Mouse (Mus musculus): ENCODE measurements around the gene Pgam2. TPM values are rescaled to one million over a fixed set of nuclear protein-coding genes. Genes with fewer than 3 reads are reported as not detected.

Pgam2 gene
- polyA plus RNA-seq, 1 experiment = 38.2 TPM

GRCm38 (mm10) chr11:5846639-5847345 is 43.3 kb upstream of the Pgam2 start:
- peaks cover 33% of the 10 kb centered on the region for H3K4me1 ChIP-seq (replicated peaks; ENCODE audit: control insufficient read depth, insufficient read depth, low read length)
- DNase-seq = no peak
- WGBS = 55% methylated on average over 7 of the region's 7 CpGs
- no peak overlapping the region for H3K4me3 ChIP-seq (ENCODE audit: control insufficient read depth, insufficient read depth, low read length)
- H3K27ac ChIP-seq (ENCODE audit: control insufficient read depth, insufficient read depth, low read length) = no peak overlapping the region
- TF ChIP-seq CTCF (IDR thresholded peaks at IDR 0.05; ENCODE audit: borderline replicate concordance, control insufficient read depth, extremely low read depth, insufficient read depth, low read length, poor library complexity) = no peak
- TF ChIP-seq POLR2A (IDR thresholded peaks at IDR 0.05; ENCODE audit: control insufficient read depth, extremely low read depth, insufficient read depth, low read length, poor library complexity) = no peak
- no peaks in the 10 kb centered on the region for H3K36me3 ChIP-seq (ENCODE audit: control insufficient read depth, insufficient read depth, low read length)
- no peaks in the 10 kb centered on the region for H3K27me3 ChIP-seq (ENCODE audit: control insufficient read depth, insufficient read depth, low read length)

DNA sequence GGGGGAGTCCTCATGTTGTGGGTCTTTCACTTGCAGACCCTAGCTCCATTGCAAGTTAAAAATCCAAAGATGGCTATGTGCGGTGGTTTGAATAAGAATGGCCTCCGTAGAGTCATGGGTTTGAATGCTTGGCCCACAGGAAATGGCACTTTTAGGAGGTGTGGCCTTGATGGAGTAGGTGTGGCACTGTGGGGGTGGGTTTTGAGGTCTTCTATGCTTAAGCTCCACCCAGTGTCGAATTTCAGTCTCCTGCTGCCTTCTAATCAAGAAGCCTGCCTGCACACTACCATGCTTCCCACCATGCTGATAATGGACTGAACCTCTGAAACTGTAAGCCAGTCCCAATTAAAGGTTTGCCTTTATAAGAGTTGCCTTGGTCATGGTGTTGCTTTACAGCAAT is 39.6 kb upstream of the Pgam2 start:
- WGBS = 90% methylated on average over 3 of the region's 3 CpGs
- no peaks in the 10 kb centered on the region for H3K27me3 ChIP-seq (ENCODE audit: control insufficient read depth, insufficient read depth, low read length)
- no peak for TF ChIP-seq POLR2A (IDR thresholded peaks at IDR 0.05; ENCODE audit: control insufficient read depth, extremely low read depth, insufficient read depth, low read length, poor library complexity)
- no peak for TF ChIP-seq CTCF (IDR thresholded peaks at IDR 0.05; ENCODE audit: borderline replicate concordance, control insufficient read depth, extremely low read depth, insufficient read depth, low read length, poor library complexity)
- no peak for DNase-seq
- no peak overlapping the region for H3K4me3 ChIP-seq (ENCODE audit: control insufficient read depth, insufficient read depth, low read length)
- no peak overlapping the region for H3K27ac ChIP-seq (ENCODE audit: control insufficient read depth, insufficient read depth, low read length)
- no peaks in the 10 kb centered on the region for H3K36me3 ChIP-seq (ENCODE audit: control insufficient read depth, insufficient read depth, low read length)
- H3K4me1 ChIP-seq (replicated peaks; ENCODE audit: control insufficient read depth, insufficient read depth, low read length) = 0 out of 2 replicates have a peak, but pooled peaks cover 2% of the 10 kb centered on the region

GRCm38 (mm10) chr11:5841751-5842150 is 38.2 kb upstream of the Pgam2 start:
- WGBS = 95% methylated on average over 2 of the region's 2 CpGs
- Histone ChIP-seq H3K4me1 (replicated peaks; ENCODE audit: control insufficient read depth, insufficient read depth, low read length) (peaks cover 9% of the 10 kb centered on the region), H3K27ac (ENCODE audit: control insufficient read depth, insufficient read depth, low read length) (no peak overlapping the region), H3K27me3 (ENCODE audit: control insufficient read depth, insufficient read depth, low read length) (no peaks in the 10 kb centered on the region), H3K4me3 (ENCODE audit: control insufficient read depth, insufficient read depth, low read length) (no peak overlapping the region), H3K36me3 (ENCODE audit: control insufficient read depth, insufficient read depth, low read length) (no peaks in the 10 kb centered on the region)
- DNase-seq = no peak
- no peak for TF ChIP-seq CTCF (IDR thresholded peaks at IDR 0.05; ENCODE audit: borderline replicate concordance, control insufficient read depth, extremely low read depth, insufficient read depth, low read length, poor library complexity)
- no peak for TF ChIP-seq POLR2A (IDR thresholded peaks at IDR 0.05; ENCODE audit: control insufficient read depth, extremely low read depth, insufficient read depth, low read length, poor library complexity)

- H3K36me3 ChIP-seq (ENCODE audit: control insufficient read depth, insufficient read depth, low read length) = no peaks in the 10 kb centered on the region
- peaks cover 13% of the 10 kb centered on the region for H3K4me1 ChIP-seq (replicated peaks; ENCODE audit: control insufficient read depth, insufficient read depth, low read length)
- 89% methylated on average over 7 of the region's 7 CpGs for WGBS
- H3K27me3 ChIP-seq (ENCODE audit: control insufficient read depth, insufficient read depth, low read length) = no peaks in the 10 kb centered on the region
- TF ChIP-seq POLR2A (IDR thresholded peaks at IDR 0.05; ENCODE audit: control insufficient read depth, extremely low read depth, insufficient read depth, low read length, poor library complexity) (no peak), CTCF (IDR thresholded peaks at IDR 0.05; ENCODE audit: borderline replicate concordance, control insufficient read depth, extremely low read depth, insufficient read depth, low read length, poor library complexity) (no peak)
- no peak overlapping the region for H3K27ac ChIP-seq (ENCODE audit: control insufficient read depth, insufficient read depth, low read length)
- no peak for DNase-seq
- H3K4me3 ChIP-seq (ENCODE audit: control insufficient read depth, insufficient read depth, low read length) = no peak overlapping the region
Measured at GRCm38 (mm10) chr11:5840346-5840745, 36.8 kb upstream of the Pgam2 start.

DNA sequence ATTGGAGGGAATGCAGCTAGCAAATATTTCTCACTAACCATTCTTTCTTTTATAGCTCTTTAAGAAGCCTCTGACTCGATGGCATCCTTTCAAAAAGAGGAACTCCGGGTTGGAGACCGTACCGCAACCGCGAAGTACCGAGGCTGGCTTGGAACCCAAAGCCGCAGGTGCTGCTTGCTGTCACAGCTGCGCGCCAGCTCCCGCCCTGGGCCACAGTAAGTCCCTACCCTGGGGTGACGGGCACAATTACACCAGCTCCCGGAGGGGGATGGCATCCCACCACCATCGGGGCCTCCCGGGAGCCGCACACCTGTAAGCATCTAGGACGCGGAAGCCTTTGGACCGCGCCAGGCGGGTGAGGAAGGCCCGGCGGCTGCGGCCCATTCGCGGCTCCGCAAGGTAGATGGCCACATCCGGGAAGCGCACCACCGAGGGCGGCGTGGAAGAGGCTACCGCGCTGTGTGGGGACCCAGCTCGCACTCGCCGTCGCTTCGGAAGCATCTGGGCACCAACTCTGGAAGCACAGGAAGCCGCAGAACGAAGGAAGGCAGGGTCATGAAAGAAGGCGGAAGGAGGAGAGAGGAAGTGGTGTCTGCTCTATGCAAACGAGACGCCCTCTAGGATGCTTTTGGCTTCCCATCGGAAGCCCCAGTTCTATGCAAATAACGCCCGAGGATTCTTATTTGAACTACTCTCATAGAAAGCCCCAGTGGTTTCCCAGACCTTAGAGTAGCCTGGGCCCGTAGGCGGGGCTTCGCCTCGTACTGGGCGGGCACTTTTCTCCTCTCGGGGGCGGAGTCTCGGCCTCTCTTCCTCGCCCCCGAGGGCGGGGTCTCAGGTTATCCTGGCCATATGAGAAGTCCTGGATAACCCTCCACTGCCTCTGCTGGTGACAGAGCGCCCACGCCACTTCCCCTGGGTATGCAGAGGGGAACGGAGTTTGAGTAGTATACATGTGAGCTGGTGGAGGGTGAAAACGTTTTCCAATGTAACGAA is 34.0 kb upstream of the Pgam2 start, which contains the start of gene Polm:
Polm (minus strand) TSS at position 766 of the 996 bp plus-strand sequence.
- Histone ChIP-seq H3K27ac (ENCODE audit: control insufficient read depth, insufficient read depth, low read length) (peak within 1 kb of the TSS; percentile 77), H3K27me3 (ENCODE audit: control insufficient read depth, insufficient read depth, low read length) (no peaks in the 10 kb centered on the region), H3K36me3 (ENCODE audit: control insufficient read depth, insufficient read depth, low read length) (no peaks in the 10 kb centered on the region), H3K4me1 (replicated peaks; ENCODE audit: control insufficient read depth, insufficient read depth, low read length) (peaks cover 13% of the 10 kb centered on the region), H3K4me3 (ENCODE audit: control insufficient read depth, insufficient read depth, low read length) (peak within 1 kb of the TSS; percentile 77)
- TF ChIP-seq CTCF (IDR thresholded peaks at IDR 0.05; ENCODE audit: borderline replicate concordance, control insufficient read depth, extremely low read depth, insufficient read depth, low read length, poor library complexity) (peak; percentile 58; the same call in 1 of the 2 replicates), POLR2A (IDR thresholded peaks at IDR 0.05; ENCODE audit: control insufficient read depth, extremely low read depth, insufficient read depth, low read length, poor library complexity) (peak; percentile 52)
- WGBS = under 1% methylated on average over 63 of the region's 63 CpGs
- peak; percentile 84 for DNase-seq

GRCm38 (mm10) chr11:5836126-5836525 is 32.6 kb upstream of the Pgam2 start:
- H3K27ac ChIP-seq (ENCODE audit: control insufficient read depth, insufficient read depth, low read length) = no peak overlapping the region
- TF ChIP-seq CTCF (IDR thresholded peaks at IDR 0.05; ENCODE audit: borderline replicate concordance, control insufficient read depth, extremely low read depth, insufficient read depth, low read length, poor library complexity) (peak; percentile 38; the same call in 1 of the 2 replicates), POLR2A (IDR thresholded peaks at IDR 0.05; ENCODE audit: control insufficient read depth, extremely low read depth, insufficient read depth, low read length, poor library complexity) (no peak)
- peaks cover 13% of the 10 kb centered on the region for H3K4me1 ChIP-seq (replicated peaks; ENCODE audit: control insufficient read depth, insufficient read depth, low read length)
- 67% methylated on average over 1 of the region's 1 CpGs for WGBS
- H3K36me3 ChIP-seq (ENCODE audit: control insufficient read depth, insufficient read depth, low read length) = no peaks in the 10 kb centered on the region
- no peak for DNase-seq
- H3K4me3 ChIP-seq (ENCODE audit: control insufficient read depth, insufficient read depth, low read length) = no peak overlapping the region
- H3K27me3 ChIP-seq (ENCODE audit: control insufficient read depth, insufficient read depth, low read length) = no peaks in the 10 kb centered on the region
